Mouse (Mus musculus) liver, embryonic 13.5 days (tissue): ENCODE data around the gene Btbd11. TPM values are rescaled to one million over a fixed set of nuclear protein-coding genes. Genes with fewer than 3 reads are reported as not detected.

ENCODE experiments used
- ATAC-seq: fragments of 200-750 bp; cut with Nextera tagmentation; 2 replicates; pipeline ENCODE4 v1.8.0; 2017; ENCODE audit warnings: low read depth, mild to moderate bottlenecking, moderate number of reproducible peaks, moderate library complexity
- DNase-seq: peaks from one replicate; pipeline ENCODE4 v3.0.0; 2022
- H3K27ac ChIP-seq: fragments of 300-500 bp; sonication (generic); 2 replicates; pipeline ENCODE4 v1.5.1; 2015; ENCODE audit warnings: moderate library complexity, mild to moderate bottlenecking, inconsistent platforms
- H3K27me3 ChIP-seq: fragments of 300-500 bp; sonication (generic); 2 replicates; pipeline ENCODE4 v1.6.1; 2015; ENCODE audit warnings: mild to moderate bottlenecking, inconsistent platforms
- H3K36me3 ChIP-seq: fragments of 300-500 bp; sonication (generic); 2 replicates; pipeline ENCODE4 v1.6.1; 2015; ENCODE audit warnings: mild to moderate bottlenecking, inconsistent platforms
- H3K4me1 ChIP-seq: fragments of 300-500 bp; sonication (generic); replicated peaks from 2 replicates; pipeline ENCODE4 v1.6.1; 2015; ENCODE audit warnings: inconsistent platforms
- H3K4me2 ChIP-seq: fragments of 300-500 bp; sonication (generic); 2 replicates; pipeline ENCODE4 v1.6.1; 2015; ENCODE audit warnings: inconsistent platforms, mild to moderate bottlenecking, moderate library complexity
- H3K4me3 ChIP-seq: fragments of 300-500 bp; sonication (generic); replicated peaks from 2 replicates; pipeline ENCODE4 v1.5.1; 2015; ENCODE audit warnings: mild to moderate bottlenecking, inconsistent platforms
- H3K9ac ChIP-seq: fragments of 300-500 bp; sonication (generic); 2 replicates; pipeline ENCODE4 v1.6.1; 2015; ENCODE audit warnings: mild to moderate bottlenecking, inconsistent platforms
- H3K9me3 ChIP-seq: fragments of 300-500 bp; sonication (generic); replicated peaks from 2 replicates; pipeline ENCODE4 v1.6.1; 2016; ENCODE audit warnings: inconsistent platforms
- WGBS: fragments of 180-500 bp; shearing (Covaris S2); methylation state at CpG from one replicate; pipeline ENCODE4 v1.1.7; 2015; ENCODE audit not compliant: insufficient replicate concordance; 5-methylcytosine and 5-hydroxymethylcytosine counted together
- polyA plus RNA-seq: library from polyadenylated mRNA; unstranded; fragments of >200 nt; fragmentation: Nextera tagmentation; extraction: Ambion mirVana; gene quantifications from 2 replicates; pipeline ENCODE4 v1.2.1, GENCODE M21; 2015

Btbd11 gene
- polyA plus RNA-seq, 1 experiment from 2014 or later, result 0.20 TPM

GRCm38 (mm10) chr10:85508193-85508794, 121.7 kb downstream of the Btbd11 start:
- Histone ChIP-seq H3K4me2 (no peak overlapping the region), H3K36me3 (no peaks in the 10 kb centered on the region), H3K9me3 (no peaks in the 10 kb centered on the region), H3K9ac (no peak overlapping the region), H3K27ac (no peak overlapping the region), H3K4me1 (no peaks in the 10 kb centered on the region), H3K4me3 (no peak overlapping the region), H3K27me3 (no peaks in the 10 kb centered on the region)
- ATAC-seq (no peak), DNase-seq (no peak)
- WGBS, result 41% methylated on average over 5 of the region's 5 CpGs

DNA sequence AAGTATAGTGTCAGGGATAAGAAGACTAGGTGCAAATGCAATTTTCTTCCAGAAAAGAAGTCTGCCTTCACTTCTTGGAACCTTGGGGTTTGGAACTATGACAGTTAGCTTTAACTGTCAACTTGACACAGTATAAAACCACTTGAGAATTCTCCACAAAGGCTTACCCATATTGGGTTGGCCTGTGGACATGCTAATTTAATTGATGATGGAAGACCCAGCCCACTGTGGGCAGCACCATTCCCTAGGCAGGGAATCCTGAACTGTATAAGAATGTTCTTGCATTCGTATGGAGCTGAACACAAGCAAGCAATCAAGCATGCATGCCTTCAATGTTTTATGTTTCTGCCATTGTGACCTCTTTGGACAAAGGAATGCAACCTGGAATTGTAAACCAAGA, 122.4 kb downstream of the Btbd11 start:
- Histone ChIP-seq H3K36me3 (no peaks in the 10 kb centered on the region), H3K27ac (no peak overlapping the region), H3K9ac (no peak overlapping the region), H3K4me3 (no peak overlapping the region), H3K4me2 (no peak overlapping the region), H3K27me3 (no peaks in the 10 kb centered on the region), H3K4me1 (no peaks in the 10 kb centered on the region), H3K9me3 (no peaks in the 10 kb centered on the region)
- DNase-seq, result no peak
- WGBS, result 38% methylated on average over 1 of the region's 1 CpGs
- no peak for ATAC-seq

DNA sequence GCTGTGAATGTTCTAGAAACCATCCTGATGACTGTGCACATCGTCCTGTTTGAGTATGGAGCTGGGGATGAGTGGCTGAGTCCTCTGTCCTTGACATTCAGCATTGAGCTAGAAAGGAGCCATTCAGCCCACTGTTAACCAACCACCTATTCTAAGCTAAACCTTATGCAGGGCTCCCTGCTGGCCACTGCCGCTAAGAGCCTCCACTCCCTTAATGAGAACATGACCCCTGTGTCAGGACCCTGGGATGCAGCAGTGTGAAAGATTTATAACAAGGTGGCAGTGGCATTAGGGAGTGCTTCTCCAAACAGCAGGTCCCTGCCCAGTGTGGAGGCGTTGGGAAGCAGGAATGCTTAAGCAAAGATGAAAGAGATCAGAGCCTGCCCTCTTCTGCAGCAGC, 123.7 kb downstream of the Btbd11 start:
- Histone ChIP-seq H3K27ac (no peak overlapping the region), H3K4me1 (no peaks in the 10 kb centered on the region), H3K4me3 (no peak overlapping the region), H3K4me2 (no peak overlapping the region), H3K9me3 (no peaks in the 10 kb centered on the region), H3K9ac (no peak overlapping the region), H3K27me3 (no peaks in the 10 kb centered on the region), H3K36me3 (no peaks in the 10 kb centered on the region)
- no peak for ATAC-seq
- 13% methylated on average over 3 of the region's 3 CpGs for WGBS
- DNase-seq, result no peak

DNA sequence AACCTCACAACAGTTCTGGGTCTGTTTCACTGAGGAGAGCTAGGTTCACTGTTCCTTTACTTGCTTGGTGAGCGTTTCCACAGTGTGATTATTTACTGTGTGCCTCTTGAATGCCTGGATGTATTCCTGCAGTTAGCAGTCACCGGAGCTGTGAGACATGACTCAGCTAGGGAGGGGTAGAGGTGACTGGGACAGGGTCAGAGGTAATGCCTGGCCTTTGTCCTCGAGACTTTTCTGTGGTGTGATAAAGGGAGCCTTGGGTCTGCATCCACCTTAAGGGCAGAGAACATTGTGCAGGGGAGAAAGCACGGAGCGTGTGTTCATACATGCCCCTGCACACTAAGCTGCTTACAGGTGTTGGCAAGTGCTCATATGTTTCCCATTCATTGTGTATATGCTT, 126.2 kb downstream of the Btbd11 start:
- Histone ChIP-seq H3K9me3 (no peaks in the 10 kb centered on the region), H3K36me3 (no peaks in the 10 kb centered on the region), H3K27ac (no peak overlapping the region), H3K27me3 (no peaks in the 10 kb centered on the region), H3K4me3 (no peak overlapping the region), H3K4me2 (no peak overlapping the region), H3K9ac (no peak overlapping the region), H3K4me1 (no peaks in the 10 kb centered on the region)
- ATAC-seq, result no peak
- WGBS, result 61% methylated on average over 5 of the region's 5 CpGs
- DNase-seq, result no peak

GRCm38 (mm10) chr10:85517223-85518110, 130.9 kb downstream of the Btbd11 start:
- 62% methylated on average over 13 of the region's 13 CpGs for WGBS

DNA sequence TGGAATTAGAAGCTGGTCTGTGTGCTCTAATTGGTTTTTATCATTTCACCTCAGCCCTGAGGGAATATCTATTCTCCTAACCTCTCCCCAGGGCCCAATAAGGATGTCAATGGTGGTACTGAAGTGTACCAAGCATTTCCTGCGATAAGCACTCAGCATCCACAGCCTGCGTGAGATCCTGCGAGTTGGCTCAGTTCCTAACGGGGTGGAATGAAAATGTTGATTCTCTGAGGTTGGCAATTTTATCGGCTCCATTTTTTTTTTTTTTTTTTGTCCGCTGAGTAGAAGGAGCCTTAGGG, 131.4 kb downstream of the Btbd11 start:
- Histone ChIP-seq H3K4me1 (no peaks in the 10 kb centered on the region), H3K4me3 (no peak overlapping the region), H3K9me3 (no peaks in the 10 kb centered on the region), H3K27ac (no peak overlapping the region), H3K4me2 (no peak overlapping the region), H3K27me3 (no peaks in the 10 kb centered on the region), H3K36me3 (no peaks in the 10 kb centered on the region), H3K9ac (no peak overlapping the region)
- WGBS, result 70% methylated on average over 6 of the region's 6 CpGs
- DNase-seq (no peak), ATAC-seq (no peak)

More at GRCm38 (mm10) chr10:85517223-85518110, 130.9 kb downstream of the Btbd11 start:
- no peak overlapping the region for H3K9ac ChIP-seq
- H3K4me2 ChIP-seq, result no peak overlapping the region
- no peaks in the 10 kb centered on the region for H3K4me1 ChIP-seq
- H3K27me3 ChIP-seq, result no peaks in the 10 kb centered on the region
- H3K27ac ChIP-seq, result no peak overlapping the region
- no peak overlapping the region for H3K4me3 ChIP-seq
- no peak for DNase-seq
- no peak for ATAC-seq
- H3K36me3 ChIP-seq, result no peaks in the 10 kb centered on the region
- H3K9me3 ChIP-seq, result no peaks in the 10 kb centered on the region

GRCm38 (mm10) chr10:85522220-85522760, 135.7 kb downstream of the Btbd11 start:
- no peaks in the 10 kb centered on the region for H3K36me3 ChIP-seq
- no peak for ATAC-seq
- no peaks in the 10 kb centered on the region for H3K9me3 ChIP-seq
- H3K9ac ChIP-seq, result no peak overlapping the region
- H3K27ac ChIP-seq, result no peak overlapping the region
- H3K4me2 ChIP-seq, result no peak overlapping the region
- no peak overlapping the region for H3K4me3 ChIP-seq
- DNase-seq, result no peak
- no peaks in the 10 kb centered on the region for H3K27me3 ChIP-seq
- H3K4me1 ChIP-seq, result no peaks in the 10 kb centered on the region
- WGBS, result 70% methylated on average over 7 of the region's 7 CpGs

DNA sequence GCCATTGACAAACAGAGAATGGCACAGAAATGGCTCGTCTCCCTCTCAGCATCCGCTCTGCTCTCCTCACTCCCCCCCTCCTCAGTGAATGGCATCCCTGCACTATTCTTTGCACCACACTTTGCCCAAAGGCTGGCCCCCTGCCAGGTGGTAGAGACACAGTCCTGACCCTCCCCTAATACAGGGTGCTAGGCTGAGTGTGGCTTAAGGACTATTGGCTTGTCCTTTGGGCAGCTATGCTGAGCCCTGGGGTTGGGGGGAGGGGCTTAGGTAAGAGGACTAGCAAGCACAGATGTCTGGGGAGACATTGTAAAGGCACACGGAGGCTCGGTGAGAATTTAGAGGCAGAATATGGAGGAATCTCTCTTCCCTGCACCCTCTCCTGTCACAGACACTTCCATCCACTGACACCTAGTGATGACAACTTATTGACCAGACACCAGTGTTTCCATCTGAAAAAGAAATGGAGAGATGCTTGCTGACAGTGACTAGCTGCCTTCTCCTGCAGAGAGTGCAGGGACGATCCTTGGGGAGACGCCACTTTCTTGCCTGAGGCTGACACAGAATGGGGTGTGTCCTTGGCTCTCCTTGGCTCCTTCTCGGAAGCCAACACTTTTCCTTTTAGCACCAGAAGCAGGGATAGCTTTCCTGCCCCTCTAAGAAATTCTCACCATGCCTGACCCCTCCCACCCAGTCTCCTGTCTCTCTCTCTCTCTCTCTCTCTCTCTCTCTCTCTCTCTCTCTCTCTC, 138.8 kb downstream of the Btbd11 start:
- Histone ChIP-seq H3K27me3 (no peaks in the 10 kb centered on the region), H3K36me3 (no peaks in the 10 kb centered on the region), H3K4me1 (no peaks in the 10 kb centered on the region), H3K4me2 (no peak overlapping the region), H3K27ac (no peak overlapping the region), H3K4me3 (no peak overlapping the region), H3K9me3 (no peaks in the 10 kb centered on the region), H3K9ac (no peak overlapping the region)
- 45% methylated on average over 7 of the region's 7 CpGs for WGBS
- DNase-seq, result no peak
- ATAC-seq, result no peak

DNA sequence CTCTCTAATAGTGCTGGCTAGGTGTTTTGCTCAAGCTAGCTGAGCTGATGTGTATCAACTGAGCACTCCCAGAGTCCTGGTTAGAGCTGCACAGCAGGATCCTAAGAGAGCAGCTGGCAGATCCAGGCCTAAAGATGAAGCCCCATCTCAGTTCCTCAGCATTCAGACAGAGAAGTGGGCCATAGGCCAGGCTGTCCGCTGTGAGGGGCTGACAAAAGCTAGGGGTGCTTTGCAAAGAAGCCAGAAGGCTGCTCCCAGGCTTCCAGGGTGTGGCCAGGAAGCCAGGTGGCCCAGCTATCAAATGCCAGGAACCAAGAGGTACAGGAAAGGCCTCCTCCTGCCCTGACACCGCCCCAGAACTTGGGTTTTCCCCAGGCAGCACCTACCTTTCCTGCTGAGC, 140.0 kb downstream of the Btbd11 start:
- ATAC-seq (no peak), DNase-seq (no peak)
- no peaks in the 10 kb centered on the region for H3K36me3 ChIP-seq
- WGBS, result 59% methylated on average over 2 of the region's 2 CpGs
- H3K4me3 ChIP-seq, result no peak overlapping the region
- no peaks in the 10 kb centered on the region for H3K27me3 ChIP-seq
- no peak overlapping the region for H3K9ac ChIP-seq
- H3K4me1 ChIP-seq, result no peaks in the 10 kb centered on the region
- no peak overlapping the region for H3K4me2 ChIP-seq
- no peak overlapping the region for H3K27ac ChIP-seq
- H3K9me3 ChIP-seq, result no peaks in the 10 kb centered on the region

GRCm38 (mm10) chr10:85527722-85528121, 141.1 kb downstream of the Btbd11 start:
- ATAC-seq (no peak), DNase-seq (no peak)
- Histone ChIP-seq H3K9ac (no peak overlapping the region), H3K27me3 (no peaks in the 10 kb centered on the region), H3K36me3 (no peaks in the 10 kb centered on the region), H3K4me3 (no peak overlapping the region), H3K4me2 (no peak overlapping the region), H3K4me1 (no peaks in the 10 kb centered on the region), H3K27ac (no peak overlapping the region), H3K9me3 (no peaks in the 10 kb centered on the region)
- 47% methylated on average over 4 of the region's 4 CpGs for WGBS

GRCm38 (mm10) chr10:85533192-85533710, 146.6 kb downstream of the Btbd11 start:
- no peak overlapping the region for H3K27ac ChIP-seq
- no peaks in the 10 kb centered on the region for H3K27me3 ChIP-seq
- WGBS, result 53% methylated on average over 7 of the region's 7 CpGs
- no peaks in the 10 kb centered on the region for H3K9me3 ChIP-seq
- H3K4me2 ChIP-seq, result no peak overlapping the region
- H3K4me3 ChIP-seq, result no peak overlapping the region
- no peaks in the 10 kb centered on the region for H3K36me3 ChIP-seq
- no peak for ATAC-seq
- no peak for DNase-seq
- H3K4me1 ChIP-seq, result no peaks in the 10 kb centered on the region
- no peak overlapping the region for H3K9ac ChIP-seq
